Mouse (Mus musculus): ENCODE data around the gene Wwc1.
A peak's percentile ranks its signal among the peaks of the same experiment; 100 is the strongest.

Gene Wwc1

GRCm38 (mm10) chr11:35933402-35934085 lies 46.8 kb downstream of the Wwc1 start:
- peak in 1 of 2 experiments; percentile 27 for DNase-seq (ENCODE audit: low spot score in 2 of 2)

- DNase-seq (ENCODE audit: low spot score in 2 of 2) = no peak
Observed at GRCm38 (mm10) chr11:35932121-35932885, 48.0 kb downstream of the Wwc1 start.

- no peak for DNase-seq (ENCODE audit: low spot score in 2 of 2)
Observed at GRCm38 (mm10) chr11:35930511-35931060, 49.7 kb downstream of the Wwc1 start.

- no peak for DNase-seq (ENCODE audit: low spot score in 2 of 2)
Observed at GRCm38 (mm10) chr11:35928453-35928852, 51.9 kb downstream of the Wwc1 start.

GRCm38 (mm10) chr11:35927309-35927708 lies 53.0 kb downstream of the Wwc1 start:
- no peak for DNase-seq (ENCODE audit: low spot score in 2 of 2)

- DNase-seq (ENCODE audit: low spot score in 2 of 2) = no peak
Observed at GRCm38 (mm10) chr11:35925592-35925991, 54.7 kb downstream of the Wwc1 start.

GRCm38 (mm10) chr11:35922205-35922873 lies 58.0 kb downstream of the Wwc1 start:
- no peak for DNase-seq (ENCODE audit: low spot score in 2 of 2)

GRCm38 (mm10) chr11:35920776-35921175 lies 59.6 kb downstream of the Wwc1 start:
- DNase-seq (ENCODE audit: low spot score in 2 of 2) = no peak

- no peak for DNase-seq (ENCODE audit: low spot score in 2 of 2)
Observed at GRCm38 (mm10) chr11:35919856-35920503, 60.3 kb downstream of the Wwc1 start.

GRCm38 (mm10) chr11:35919383-35919782 lies 60.9 kb downstream of the Wwc1 start:
- no peak for DNase-seq (ENCODE audit: low spot score in 2 of 2)

- DNase-seq (ENCODE audit: low spot score in 2 of 2) = no peak
Observed at GRCm38 (mm10) chr11:35916466-35917185, 63.7 kb downstream of the Wwc1 start.

- no peak for DNase-seq (ENCODE audit: low spot score in 2 of 2)
Observed at GRCm38 (mm10) chr11:35915546-35915945, 64.8 kb downstream of the Wwc1 start.

- no peak for DNase-seq (ENCODE audit: low spot score in 2 of 2)
Observed at GRCm38 (mm10) chr11:35913418-35914044, 66.8 kb downstream of the Wwc1 start.

GRCm38 (mm10) chr11:35904955-35905550 lies 75.3 kb downstream of the Wwc1 start:
- DNase-seq (ENCODE audit: low spot score in 2 of 2) = no peak

- DNase-seq (ENCODE audit: low spot score in 2 of 2) = no peak
Observed at GRCm38 (mm10) chr11:35903079-35903478, 77.2 kb downstream of the Wwc1 start.

- DNase-seq (ENCODE audit: low spot score in 2 of 2) = no peak
Observed at GRCm38 (mm10) chr11:35899946-35900345, 80.4 kb downstream of the Wwc1 start.

- no peak for DNase-seq (ENCODE audit: low spot score in 2 of 2)
Observed at GRCm38 (mm10) chr11:35893454-35893853, 86.9 kb downstream of the Wwc1 start.

GRCm38 (mm10) chr11:35893018-35893421 lies 87.3 kb downstream of the Wwc1 start:
- DNase-seq (ENCODE audit: low spot score in 2 of 2) = no peak

GRCm38 (mm10) chr11:35892293-35892692 lies 88.0 kb downstream of the Wwc1 start:
- DNase-seq (ENCODE audit: low spot score in 2 of 2) = no peak

GRCm38 (mm10) chr11:35888790-35889189 lies 91.5 kb downstream of the Wwc1 start:
- DNase-seq (ENCODE audit: low spot score in 2 of 2) = no peak
